Mouse (Mus musculus): ENCODE results near the gene Fads1.

DNA sequence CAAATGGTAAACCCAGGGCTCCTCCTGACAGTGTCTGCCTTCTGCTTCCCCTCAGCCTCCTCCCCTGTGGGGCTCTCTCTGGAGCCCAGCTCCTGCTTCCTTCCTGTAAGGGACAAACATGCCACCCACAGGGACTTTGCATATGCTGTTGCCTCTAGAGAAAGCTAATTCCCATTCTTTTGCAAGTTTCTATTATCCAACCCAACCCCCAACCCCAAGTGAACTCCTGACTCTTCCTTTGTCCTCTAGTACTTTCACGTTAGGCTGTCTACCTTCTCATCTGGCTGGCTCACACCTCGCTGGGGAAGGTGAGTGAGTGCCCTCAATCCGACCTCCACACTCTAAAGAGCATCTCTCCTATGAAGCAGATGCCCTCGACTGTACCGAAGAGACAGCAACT, 49.2 kb downstream of the Fads1 start:
- no peak for TF ChIP-seq CTCF (IDR thresholded peaks at IDR 0.05; ENCODE audit: extremely low read depth, insufficient read depth, low read length)
- TF ChIP-seq POLR2A (IDR thresholded peaks at IDR 0.05; ENCODE audit: extremely low read depth, insufficient read depth, low read length) = no peak
